Mouse (Mus musculus): ENCODE results near the gene Dysf.

Gene Dysf

GRCm38 (mm10) chr6:84167612-84168011 is 159.2 kb downstream of the Dysf start:
- no peak for DNase-seq (ENCODE audit: low read depth, low spot score)

DNA sequence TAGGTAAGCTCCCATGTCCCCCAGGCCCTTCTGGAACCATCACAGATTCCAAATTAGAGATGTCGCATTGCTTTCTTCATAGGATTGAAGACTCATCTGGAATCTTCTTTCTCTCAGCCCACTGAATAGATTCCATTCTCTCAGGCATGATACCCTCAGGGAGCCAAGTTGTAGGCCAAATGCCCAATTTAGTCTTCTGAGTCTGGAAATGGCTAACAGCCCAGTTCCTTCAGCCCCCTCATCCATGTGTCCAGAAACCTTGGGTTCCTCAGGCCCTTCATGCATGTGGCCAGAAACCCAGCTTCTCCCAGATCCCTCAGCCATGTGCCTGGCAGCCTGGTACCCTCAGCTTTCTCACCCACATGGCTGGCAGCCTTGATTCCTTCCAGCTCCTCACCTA is 160.2 kb downstream of the Dysf start:
- DNase-seq (ENCODE audit: low read depth, low spot score): no peak

DNA sequence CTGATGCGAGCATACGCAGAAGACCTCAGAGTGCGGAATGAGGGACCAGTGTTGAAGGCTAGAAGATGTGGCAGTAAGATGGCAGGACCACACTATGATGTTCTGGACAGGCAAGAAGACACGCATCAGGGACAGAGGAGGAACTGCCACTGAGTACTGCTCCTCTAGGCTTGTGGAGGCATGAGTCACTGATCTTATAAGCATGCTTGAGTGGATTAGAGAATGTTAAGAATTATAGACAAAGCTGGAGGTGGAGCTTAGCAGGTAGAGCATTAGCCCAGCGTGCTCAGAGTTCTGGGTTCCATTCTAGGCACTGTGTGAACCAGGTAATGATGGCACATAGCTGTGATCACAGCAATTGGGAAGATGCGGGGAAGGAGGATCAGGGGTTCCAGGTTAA is 165.2 kb downstream of the Dysf start:
- DNase-seq (ENCODE audit: low read depth, low spot score): no peak

DNA sequence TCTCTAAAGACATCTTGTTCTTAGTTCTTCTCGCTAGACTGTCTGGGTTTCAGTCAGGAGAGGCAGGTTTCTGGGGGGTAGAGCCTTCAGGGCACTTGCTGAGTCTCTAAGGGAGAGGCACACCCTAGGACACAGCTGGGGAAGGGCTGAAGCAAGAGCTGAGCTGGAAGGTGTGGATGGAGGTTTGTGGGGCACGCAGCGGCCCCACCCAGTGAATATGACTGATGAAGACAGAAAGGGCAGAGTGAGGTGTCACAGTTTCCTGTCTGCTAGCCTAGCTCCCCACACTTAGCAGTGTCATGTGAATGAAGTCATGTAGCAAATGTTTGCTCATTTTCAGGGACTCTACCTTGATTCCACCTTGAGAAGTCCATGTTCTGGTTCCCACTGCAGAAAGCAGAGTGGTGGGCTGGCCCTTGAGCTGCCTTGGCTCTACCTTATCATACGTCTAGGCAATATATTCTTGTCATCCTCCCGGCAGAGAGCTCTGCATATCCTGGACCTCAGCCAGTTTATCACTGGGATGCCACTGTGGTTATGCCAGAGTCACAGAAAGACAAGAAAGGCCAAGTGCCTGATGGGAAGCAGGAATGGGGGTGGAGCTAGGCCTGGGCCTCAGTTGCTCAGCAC is 170.5 kb downstream of the Dysf start:
- DNase-seq (ENCODE audit: low read depth, low spot score): no peak

- DNase-seq (ENCODE audit: low read depth, low spot score): no peak
Observed at GRCm38 (mm10) chr6:84181452-84181851, 173.1 kb downstream of the Dysf start.

GRCm38 (mm10) chr6:84191656-84192250 is 183.4 kb downstream of the Dysf start:
- no peak for DNase-seq (ENCODE audit: low read depth, low spot score)

DNA sequence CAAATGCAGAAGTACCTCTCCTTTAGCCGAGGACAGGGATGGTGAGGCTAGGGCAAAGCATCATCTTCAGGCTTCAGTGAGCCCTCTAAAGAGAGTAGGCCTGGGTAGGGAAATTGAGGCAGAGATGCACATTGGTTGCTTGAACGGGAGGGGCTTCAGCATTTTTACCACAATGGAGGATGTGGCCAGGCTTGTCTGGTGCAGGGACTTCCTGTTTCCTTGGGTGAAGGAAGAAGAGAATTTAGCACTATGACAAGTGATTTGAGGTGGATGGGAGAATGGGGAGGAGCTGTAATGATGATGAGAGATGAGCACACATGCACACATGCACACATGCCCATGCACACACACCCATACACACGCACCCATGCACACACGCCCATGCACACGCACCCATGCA is 188.1 kb downstream of the Dysf start:
- no peak for DNase-seq (ENCODE audit: low read depth, low spot score)

DNA sequence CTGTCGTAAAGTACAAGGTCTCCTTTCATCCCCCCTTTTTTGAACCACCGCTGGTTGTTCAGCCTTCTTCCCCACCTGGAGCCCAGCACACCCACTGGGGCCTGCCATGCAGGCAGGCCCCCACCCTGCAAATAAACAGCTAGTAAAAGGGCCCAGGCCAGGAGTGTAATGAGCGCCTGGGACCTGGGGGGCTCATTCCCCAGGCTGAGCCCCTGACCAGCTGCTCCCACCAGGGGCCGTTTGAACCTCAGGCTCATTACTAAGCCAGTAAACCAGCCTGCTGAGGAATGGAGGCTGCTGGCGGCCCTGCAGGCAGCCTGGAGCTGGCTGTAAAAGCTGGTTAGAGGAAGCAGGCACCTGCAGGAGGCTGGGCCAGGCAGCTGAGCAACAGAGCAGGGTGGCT is 189.4 kb downstream of the Dysf start:
- no peak for DNase-seq (ENCODE audit: low read depth, low spot score)

DNA sequence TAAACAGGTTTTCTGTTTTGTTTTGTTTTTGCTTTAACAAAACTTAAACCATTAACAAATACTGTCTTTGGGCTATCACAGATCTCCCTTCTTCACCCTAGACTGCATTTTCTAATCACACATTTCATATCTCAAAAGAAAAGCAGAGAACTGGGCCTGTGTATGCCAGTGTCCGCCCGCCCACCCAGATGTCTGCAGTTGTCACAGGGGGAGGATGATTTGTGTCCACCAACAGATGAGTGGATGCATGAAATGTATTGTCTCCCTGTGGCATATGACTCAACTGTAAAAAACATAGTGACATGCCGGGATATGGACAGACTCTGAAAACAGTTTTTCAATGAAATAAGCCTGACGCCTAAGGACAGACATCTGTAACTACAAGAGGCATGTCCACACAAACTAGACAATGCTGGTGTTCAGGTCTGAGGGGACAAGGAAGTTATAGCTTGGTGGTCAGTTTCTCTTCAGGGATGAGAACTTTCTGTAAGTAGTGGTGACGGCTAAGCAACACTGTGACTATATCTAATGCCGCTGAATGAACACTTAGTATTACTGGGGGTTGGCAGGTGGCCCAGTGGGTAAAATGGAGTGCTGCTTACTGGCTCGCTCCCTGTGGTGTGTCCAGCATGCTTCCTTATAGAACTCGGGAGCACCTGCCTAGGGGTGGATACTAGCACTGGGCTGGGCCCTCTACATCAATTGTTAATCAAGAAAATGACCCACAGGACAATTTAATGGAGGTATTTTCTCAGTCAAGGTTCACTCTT is 193.5 kb downstream of the Dysf start:
- DNase-seq (ENCODE audit: low read depth, low spot score): no peak

GRCm38 (mm10) chr6:84205611-84206010 is 197.2 kb downstream of the Dysf start:
- DNase-seq (ENCODE audit: low read depth, low spot score): no peak

- DNase-seq (ENCODE audit: low read depth, low spot score): no peak
Observed at GRCm38 (mm10) chr6:84208589-84208988, 200.2 kb downstream of the Dysf start.

DNA sequence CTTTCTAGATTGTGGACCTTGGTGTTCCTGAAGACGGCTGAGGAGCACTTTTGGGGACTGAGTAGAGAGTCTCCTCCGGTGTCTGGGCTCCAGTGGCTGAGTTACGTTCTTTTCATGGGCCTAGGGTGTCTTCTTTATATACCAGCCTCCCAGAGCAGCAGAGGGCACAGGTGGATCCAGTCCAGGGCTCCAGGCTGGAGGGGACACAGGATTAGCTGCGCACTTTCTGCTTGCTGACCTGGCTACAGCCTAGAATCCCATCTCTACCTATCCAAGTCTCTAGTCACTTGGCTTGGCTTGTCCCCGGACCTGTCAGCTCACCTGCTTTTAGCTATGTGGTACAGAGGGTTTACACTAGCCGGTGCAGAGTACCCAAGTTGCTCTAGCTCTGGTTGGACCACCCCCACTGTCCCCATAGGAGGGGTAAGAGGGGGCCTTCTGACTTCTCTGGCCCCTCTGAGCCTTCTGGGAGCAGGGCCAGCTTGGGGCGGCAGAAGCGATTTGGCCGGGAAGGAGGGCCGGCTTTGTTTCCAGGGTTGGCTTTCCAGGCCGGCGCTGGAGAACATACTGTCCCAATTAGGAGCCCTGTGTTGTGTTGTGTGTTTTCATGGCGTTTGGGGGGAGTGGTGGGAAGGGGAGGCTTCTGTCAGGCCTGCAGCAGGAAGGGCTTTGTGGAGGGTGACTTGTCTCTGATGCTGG is 201.5 kb downstream of the Dysf start:
- no peak for DNase-seq (ENCODE audit: low read depth, low spot score)

DNA sequence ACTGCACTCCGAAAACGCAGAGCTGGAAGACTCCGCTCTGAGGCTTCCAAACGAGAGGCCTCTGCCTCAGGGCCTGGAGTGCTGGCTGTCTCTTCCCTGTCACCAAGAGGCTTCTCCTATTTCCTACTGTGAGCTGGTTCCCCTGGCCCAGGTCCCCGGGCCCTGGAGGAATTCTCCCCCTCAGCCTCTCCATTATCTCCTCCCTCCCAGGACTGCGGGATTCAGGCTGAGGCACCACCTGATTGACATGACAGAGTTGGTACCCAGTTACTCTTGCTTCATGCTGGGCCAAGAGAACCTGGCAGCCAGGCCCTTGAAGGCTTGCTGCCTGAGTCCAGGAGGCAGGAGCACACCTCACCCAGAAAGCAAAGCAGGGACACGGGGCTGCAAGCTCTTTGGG is 203.1 kb downstream of the Dysf start:
- no peak for DNase-seq (ENCODE audit: low read depth, low spot score)

DNA sequence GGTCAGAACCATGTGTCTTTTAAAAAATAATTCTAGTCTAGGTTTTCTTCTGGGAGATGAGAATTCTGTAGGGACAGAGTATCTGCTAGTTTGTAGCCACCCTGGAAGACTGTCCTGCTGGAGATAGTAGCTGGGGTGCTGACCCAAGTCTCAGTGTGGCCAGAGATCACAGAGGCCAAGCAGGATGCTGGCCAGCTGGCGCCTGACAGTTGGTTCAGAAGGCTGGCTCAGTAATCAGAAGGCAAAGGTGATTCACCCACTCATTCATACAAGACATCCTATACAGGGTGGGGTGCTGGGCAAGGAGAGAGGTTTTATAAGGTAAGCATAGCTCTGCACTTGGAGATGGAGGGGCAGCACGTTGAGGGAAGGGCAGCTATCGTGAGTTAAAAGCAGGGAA is 204.7 kb downstream of the Dysf start:
- DNase-seq (ENCODE audit: low read depth, low spot score): no peak

GRCm38 (mm10) chr6:84217216-84217933 is 209.0 kb downstream of the Dysf start:
- DNase-seq (ENCODE audit: low read depth, low spot score): no peak

GRCm38 (mm10) chr6:84219119-84219518 is 210.7 kb downstream of the Dysf start:
- DNase-seq (ENCODE audit: low read depth, low spot score): no peak

DNA sequence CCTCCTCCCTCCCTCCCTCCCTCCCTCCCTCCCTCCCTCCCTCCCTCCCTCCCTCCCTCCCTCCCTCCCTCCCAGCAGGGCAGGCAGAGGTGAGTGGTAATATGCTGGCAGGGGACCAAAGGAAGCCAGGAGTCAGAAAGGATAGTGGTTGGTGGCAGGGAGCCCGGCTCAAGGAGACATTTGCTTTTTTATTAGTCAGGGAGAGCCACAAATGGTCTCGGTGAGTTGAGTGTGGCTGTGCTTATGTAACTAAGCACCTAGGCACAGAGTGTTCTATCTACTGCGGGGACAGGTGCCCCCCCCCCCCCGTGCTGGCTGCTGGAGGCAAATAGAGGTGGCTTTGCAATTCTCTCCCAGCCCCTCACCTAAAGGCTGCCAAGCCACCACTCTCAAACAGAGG is 216.5 kb downstream of the Dysf start:
- DNase-seq (ENCODE audit: low read depth, low spot score): no peak

DNA sequence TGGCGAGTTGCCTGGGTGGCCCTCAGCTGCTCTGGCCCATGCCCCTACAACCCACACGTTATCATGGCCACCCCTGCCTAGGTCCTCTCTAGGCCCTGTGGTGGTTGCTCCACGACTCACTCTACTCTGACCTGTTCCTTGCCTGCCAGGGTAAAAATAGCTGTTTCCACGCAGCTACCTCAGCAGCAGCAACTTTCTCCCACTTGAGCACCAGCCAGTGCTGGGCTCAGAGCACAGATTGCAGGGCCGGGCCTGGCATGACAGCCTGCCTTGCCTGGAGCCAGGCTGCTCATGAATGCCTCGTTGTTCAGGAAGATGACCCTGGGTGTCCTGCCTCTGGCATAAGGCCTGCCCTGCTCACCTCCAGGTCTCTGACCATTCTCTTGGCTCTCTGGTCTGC is 217.2 kb downstream of the Dysf start:
- DNase-seq (ENCODE audit: low read depth, low spot score): no peak

GRCm38 (mm10) chr6:84228196-84228595 is 219.8 kb downstream of the Dysf start:
- DNase-seq (ENCODE audit: low read depth, low spot score): no peak

DNA sequence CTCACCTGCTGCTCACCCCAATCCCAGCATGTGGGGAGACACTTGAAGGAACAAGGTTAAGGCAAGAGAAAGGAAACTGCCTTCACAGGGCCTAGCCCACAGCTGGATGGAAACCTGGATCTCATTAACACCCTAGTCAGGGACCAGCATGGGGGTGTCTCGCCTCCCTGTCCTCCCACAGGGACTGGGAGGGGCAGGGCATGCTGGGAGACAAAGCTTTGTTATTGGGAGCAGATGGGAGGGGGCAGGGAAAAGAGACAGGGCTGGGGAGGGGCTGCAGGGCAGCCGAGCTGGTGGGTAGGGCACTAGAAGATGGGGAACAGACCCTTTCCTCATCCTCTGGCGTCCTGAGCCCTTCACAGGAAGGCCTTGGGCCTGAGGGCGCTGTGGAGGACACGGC is 220.4 kb downstream of the Dysf start:
- DNase-seq (ENCODE audit: low read depth, low spot score): no peak

GRCm38 (mm10) chr6:84229739-84230138 is 221.3 kb downstream of the Dysf start:
- DNase-seq (ENCODE audit: low read depth, low spot score): no peak

- no peak for DNase-seq (ENCODE audit: low read depth, low spot score)
Observed at GRCm38 (mm10) chr6:84231108-84231507, 222.7 kb downstream of the Dysf start.

Data from CD4-positive helper T cell, adult 2 months (primary cell).